Mouse (Mus musculus) spleen, adult 18-20 months (tissue): ENCODE results near the gene Zfp146.
"Not testable (repeated sequence)": the region's sequence is repeated elsewhere in the genome, so short reads cannot be mapped to it uniquely, and the experiment has no call there.

Experiments
- DNase-seq, 2 experiments: peaks; one replicate each; pipeline ENCODE4 v3.0.0; 2022; ENCODE audit warnings: mixed read lengths in 2 of 2

Zfp146 gene

GRCm38 (mm10) chr7:30169583-30170282 lies at the start of gene Zfp146:
Zfp146 (minus strand) TSS chr7:30169750.
- peak; percentile 76 to 86 for DNase-seq

- DNase-seq, result no peak
Measured at GRCm38 (mm10) chr7:30217277-30217676, 47.7 kb upstream of the Zfp146 start.

- DNase-seq, result peak; percentile 35 to 73
Measured at GRCm38 (mm10) chr7:30216723-30217151, 47.2 kb upstream of the Zfp146 start.

- DNase-seq, result no peak
Measured at GRCm38 (mm10) chr7:30215875-30216274, 46.3 kb upstream of the Zfp146 start.

- DNase-seq, result no peak
Measured at GRCm38 (mm10) chr7:30213881-30214280, 44.3 kb upstream of the Zfp146 start.

- no peak for DNase-seq
Measured at GRCm38 (mm10) chr7:30211025-30211424, 41.5 kb upstream of the Zfp146 start.

- DNase-seq, result not testable (repeated sequence)
Measured at GRCm38 (mm10) chr7:30206364-30206763, 36.8 kb upstream of the Zfp146 start.

- peak in 1 of 2 experiments; percentile 66 for DNase-seq
Measured at GRCm38 (mm10) chr7:30205383-30205782, 35.8 kb upstream of the Zfp146 start.

GRCm38 (mm10) chr7:30204380-30204779 lies 34.8 kb upstream of the Zfp146 start:
- DNase-seq, result no peak

- DNase-seq, result no peak
Measured at GRCm38 (mm10) chr7:30202895-30203690, 33.5 kb upstream of the Zfp146 start.

- DNase-seq, result not testable (repeated sequence)
Measured at GRCm38 (mm10) chr7:30200661-30201060, 31.1 kb upstream of the Zfp146 start.

- DNase-seq, result no peak
Measured at GRCm38 (mm10) chr7:30200200-30200599, 30.6 kb upstream of the Zfp146 start.

GRCm38 (mm10) chr7:30199498-30200139 lies 30.1 kb upstream of the Zfp146 start:
- DNase-seq, result no peak

GRCm38 (mm10) chr7:30198481-30198971 lies 29.0 kb upstream of the Zfp146 start, which contains the start of gene Capns1:
Capns1 (minus strand) TSS chr7:30198811.
- DNase-seq, result peak in 1 of 2 experiments; percentile 44

GRCm38 (mm10) chr7:30197592-30198129 lies 28.1 kb upstream of the Zfp146 start:
- no peak for DNase-seq

GRCm38 (mm10) chr7:30196171-30196570 lies 26.6 kb upstream of the Zfp146 start:
- DNase-seq, result no peak

- no peak for DNase-seq
Measured at GRCm38 (mm10) chr7:30195461-30195860, 25.9 kb upstream of the Zfp146 start.

- peak; percentile 91 to 94 for DNase-seq
Measured at GRCm38 (mm10) chr7:30194884-30195283, 25.3 kb upstream of the Zfp146 start.

- peak in 1 of 2 experiments; percentile 28 for DNase-seq
Measured at GRCm38 (mm10) chr7:30194101-30194831, 24.7 kb upstream of the Zfp146 start.

- DNase-seq, result peak; percentile 73 to 82
Measured at GRCm38 (mm10) chr7:30193581-30194100, 24.1 kb upstream of the Zfp146 start.

GRCm38 (mm10) chr7:30193013-30193412 lies 23.5 kb upstream of the Zfp146 start:
- DNase-seq, result no peak

- no peak for DNase-seq
Measured at GRCm38 (mm10) chr7:30192088-30192487, 22.5 kb upstream of the Zfp146 start.
